ENCODE assay signal across 31 mouse cellular contexts in genomic region chr14:75151146-75151545, GRCm38 (mm10). TPM values are rescaled to one million over a fixed set of nuclear protein-coding genes. Genes with fewer than 3 reads are reported as not detected.
DNase-seq lines count a peak whose midpoint lies in the region; ATAC-seq and TF ChIP-seq lines count a peak whose summit lies in the region.
"Had no signal": no experiment of that assay in that cellular context is flagged by ENCODE, and none has a peak within 500 bp of the region (broad histone marks: within the 10 kb centered on the region; RNA-seq: fewer than 3 reads in every experiment).

No protein-coding gene starts in this region.

- 55% methylated on average over 3 of the region's 3 CpGs for WGBS in lung, embryonic 15.5 days
- 54% methylated on average over 3 of the region's 3 CpGs for WGBS in lung, adult 2 months

- ATAC-seq in lung, embryonic 15.5 days (ENCODE audit: borderline replicate concordance, extremely low read depth, low FRiP score, low TSS enrichment): peak; percentile 92
- ATAC-seq: forebrain, embryonic 14.5 days; intestine, embryonic 16.5 days; Patski had no signal

- TF ChIP-seq CTCF in lung, adult 2 months (IDR thresholded peaks at IDR 0.05; ENCODE audit: insufficient read depth, low read length): no peak

- H3K4me1 ChIP-seq in lung, embryonic 15.5 days: peaks cover 15% of the 10 kb centered on the region
- H3K4me1 ChIP-seq in lung, adult 2 months (ENCODE audit: control insufficient read depth, insufficient read depth, low read length): peaks cover 5% of the 10 kb centered on the region
- H3K4me1 ChIP-seq: embryonic facial prominence, embryonic 12.5 days; hindbrain, embryonic 13.5 days; limb, embryonic 10.5 days; limb, embryonic 15.5 days; stomach, embryonic 15.5 days had no signal

- no peak for TF ChIP-seq POLR2A in lung, adult 2 months (IDR thresholded peaks at IDR 0.05; ENCODE audit: borderline replicate concordance, extremely low read depth, low read depth, low read length)

- H3K27me3 ChIP-seq in lung, embryonic 15.5 days: no peaks in the 10 kb centered on the region
- H3K27me3 ChIP-seq: embryonic facial prominence, embryonic 12.5 days; hindbrain, embryonic 13.5 days; limb, embryonic 15.5 days; stomach, embryonic 15.5 days had no signal

- H3K9me3 ChIP-seq in lung, embryonic 15.5 days: no peaks in the 10 kb centered on the region
- H3K9me3 ChIP-seq: embryonic facial prominence, embryonic 12.5 days; hindbrain, embryonic 13.5 days; limb, embryonic 10.5 days; limb, embryonic 15.5 days; stomach, embryonic 15.5 days had no signal

- peak; percentile 84 for DNase-seq in heart, adult 11 months
- no peak for DNase-seq in heart, adult 8-10 months (ENCODE audit: low spot score)
- no peak for DNase-seq in lung, adult 2 months
- peak; percentile 62 for DNase-seq in lung, postnatal 36 days
- DNase-seq in urinary bladder, postnatal 4 days (ENCODE audit: low spot score in 2 of 2): no peak
- no peak for DNase-seq in ovary, postnatal 14 days (ENCODE audit: low spot score)
- DNase-seq: adrenal gland, postnatal 10 days; cerebellum, adult 9-10 months; embryo, embryonic 11 days; gastrocnemius, adult 2 months; gastrocnemius, postnatal 36 days; heart, postnatal 4 days; kidney, adult 8-10 months; midbrain, embryonic 14.5 days; right cerebral cortex, postnatal 25 days; thymus, postnatal 25 days had no signal

- 0 out of 2 replicates have a peak overlapping the region, but pooled peaks have one; percentile 9 for H3K27ac ChIP-seq in lung, embryonic 15.5 days
- H3K27ac ChIP-seq: embryonic facial prominence, embryonic 12.5 days; gastrocnemius, adult 2 months; hindbrain, embryonic 13.5 days; kidney, postnatal 0 days; limb, embryonic 10.5 days; limb, embryonic 15.5 days; stomach, embryonic 15.5 days had no signal

- H3K9ac ChIP-seq in lung, embryonic 15.5 days: no peak overlapping the region
- H3K9ac ChIP-seq: embryonic facial prominence, embryonic 12.5 days; hindbrain, embryonic 13.5 days; limb, embryonic 15.5 days; stomach, embryonic 15.5 days had no signal

- no peak overlapping the region for H3K4me2 ChIP-seq in lung, embryonic 15.5 days
- H3K4me2 ChIP-seq: embryonic facial prominence, embryonic 12.5 days; heart, embryonic 11.5 days; hindbrain, embryonic 13.5 days; limb, embryonic 15.5 days; stomach, embryonic 15.5 days had no signal

- no peak overlapping the region for H3K4me3 ChIP-seq in lung, embryonic 15.5 days
- H3K4me3 ChIP-seq in lung, adult 2 months (replicated peaks; ENCODE audit: extremely low read depth, low read depth, low read length): no peak overlapping the region
- H3K4me3 ChIP-seq: embryonic facial prominence, embryonic 12.5 days; gastrocnemius, adult 2 months; hindbrain, embryonic 13.5 days; limb, embryonic 10.5 days; limb, embryonic 15.5 days; stomach, embryonic 15.5 days had no signal

- H3K36me3 ChIP-seq in lung, embryonic 15.5 days: no peaks in the 10 kb centered on the region
- H3K36me3 ChIP-seq: embryonic facial prominence, embryonic 12.5 days; hindbrain, embryonic 13.5 days; limb, embryonic 10.5 days; limb, embryonic 15.5 days; stomach, embryonic 15.5 days had no signal

RNA-seq across cellular contexts. Expression of gene Lcp1, which starts 20.2 kb away (rescaled TPM):
- total RNA-seq in heart, adult 8-10 months (2022): 10 to 100 TPM in 3 of 4 experiments, 1 to 10 TPM in 1; 8.8 to 14.3 (median 11.4) TPM
- 53.4 and 62.6 TPM in 2 replicates for polyA plus RNA-seq in lung, embryonic 15.5 days (2015; fragmentation: Nextera tagmentation; extraction: Ambion mirVana)
- 26.6 and 54.4 TPM in 2 replicates for polyA plus RNA-seq in lung, adult 2 months (2012; rRNA removed)

RNA-seq across cellular contexts. Expression of gene Lrrc63, which starts 20.5 kb away (rescaled TPM):
- not detected for total RNA-seq in heart, adult 8-10 months (2022)
- 0.06 TPM in 1 of 2 replicates, not detected in the other for polyA plus RNA-seq in lung, embryonic 15.5 days (2015; fragmentation: Nextera tagmentation; extraction: Ambion mirVana)
- polyA plus RNA-seq in lung, adult 2 months (2012; rRNA removed): 0.03 and 0.04 TPM in 2 replicates
- total RNA-seq: adrenal gland, postnatal 10 days; gastrocnemius, adult 2 months; gastrocnemius, postnatal 36 days; heart, postnatal 4 days; left cerebral cortex, postnatal 10 days; MEL had no signal
- polyA plus RNA-seq: embryonic facial prominence, embryonic 12.5 days; forebrain, embryonic 14.5 days; heart, embryonic 11.5 days; kidney, postnatal 0 days; large intestine, adult 2 months; limb, embryonic 15.5 days; midbrain, embryonic 14.5 days; neural tube, embryonic 14.5 days; Patski; stomach, embryonic 15.5 days had no signal

Comparison
In these comparisons a context has a peak if more than half of its experiments do, and no peak if none do; other contexts are left out.
1. DNase-seq: peak in heart, adult 11 months (single experiment) and lung, postnatal 36 days (single experiment); none in heart, adult 8-10 months (single experiment), lung, adult 2 months (single experiment), urinary bladder, postnatal 4 days (0 of 2) and ovary, postnatal 14 days (single experiment).